Mouse (Mus musculus): ENCODE data around the gene Ino80b. TPM values are rescaled to one million over a fixed set of nuclear protein-coding genes. Genes with fewer than 3 reads are reported as not detected.

Ino80b gene
- total RNA-seq, 4 experiments from 2014 or later, result 24.9 to 32.3 (median 28.0) TPM

DNA sequence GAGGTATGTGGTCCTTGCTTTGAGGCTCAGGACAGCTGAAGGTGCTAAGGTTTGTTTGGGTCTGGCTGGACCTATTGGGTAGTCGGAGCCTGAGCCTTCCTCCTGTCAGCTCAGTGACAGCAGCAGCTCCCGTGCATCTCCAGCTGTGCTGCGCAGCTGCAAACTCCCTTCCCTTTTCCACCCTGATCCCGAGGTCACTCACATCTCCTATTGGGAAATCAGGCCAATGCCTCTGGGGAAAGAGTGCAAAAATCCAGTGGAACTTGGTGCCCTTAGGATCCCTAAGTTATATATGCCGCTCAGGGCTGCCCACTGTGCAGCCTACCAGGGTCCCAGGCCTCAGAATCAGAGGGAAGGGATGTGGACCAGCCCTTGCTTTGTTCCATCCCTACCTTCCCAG is 41.7 kb downstream of the Ino80b start:
- no peak for DNase-seq

DNA sequence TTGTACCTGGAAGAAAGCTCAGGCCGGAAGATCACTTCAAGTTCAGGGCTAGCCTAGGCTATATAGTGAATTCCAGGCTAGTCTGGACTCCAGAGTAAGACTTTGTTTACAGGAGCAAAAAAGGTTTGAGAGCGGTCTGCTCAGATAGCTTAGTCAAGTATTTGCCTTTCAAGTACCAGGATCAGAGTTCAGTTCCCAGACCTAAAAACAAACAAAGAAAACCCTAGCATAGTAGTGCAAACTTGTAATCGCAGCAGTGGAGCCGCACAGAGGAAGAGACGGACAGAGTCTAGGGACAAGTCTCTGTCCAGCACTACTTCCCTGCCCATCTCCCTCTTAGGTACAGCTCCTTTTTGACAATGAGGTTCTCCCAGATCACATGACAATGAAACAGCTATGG is 45.0 kb downstream of the Ino80b start:
- DNase-seq, result no peak

DNA sequence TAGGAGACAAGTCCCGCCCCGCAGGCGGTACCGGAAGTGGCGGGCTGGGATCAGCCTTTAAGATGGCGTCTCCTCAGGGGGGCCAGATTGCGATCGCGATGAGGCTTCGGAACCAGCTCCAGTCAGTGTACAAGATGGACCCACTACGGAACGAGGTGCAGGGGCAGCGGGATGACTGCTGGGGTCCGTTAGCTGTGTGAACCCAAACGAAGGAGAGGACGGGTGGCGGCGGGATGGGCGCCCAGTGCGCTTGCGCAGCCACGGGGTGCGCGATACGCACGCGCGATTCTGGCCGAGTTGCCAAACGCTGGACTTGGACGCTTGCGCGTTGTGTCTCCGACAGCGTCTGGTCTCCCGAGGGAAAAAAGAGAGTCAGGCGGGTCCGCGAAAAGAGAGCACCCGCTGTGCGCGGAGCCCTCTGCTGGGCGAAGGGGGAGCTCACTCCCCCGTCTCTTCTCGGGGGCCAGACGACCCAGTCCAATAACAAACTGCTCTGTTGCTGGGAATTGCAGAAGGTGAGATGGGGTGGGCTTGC is 46.8 kb downstream of the Ino80b start:
- DNase-seq, result peak; percentile 98

DNA sequence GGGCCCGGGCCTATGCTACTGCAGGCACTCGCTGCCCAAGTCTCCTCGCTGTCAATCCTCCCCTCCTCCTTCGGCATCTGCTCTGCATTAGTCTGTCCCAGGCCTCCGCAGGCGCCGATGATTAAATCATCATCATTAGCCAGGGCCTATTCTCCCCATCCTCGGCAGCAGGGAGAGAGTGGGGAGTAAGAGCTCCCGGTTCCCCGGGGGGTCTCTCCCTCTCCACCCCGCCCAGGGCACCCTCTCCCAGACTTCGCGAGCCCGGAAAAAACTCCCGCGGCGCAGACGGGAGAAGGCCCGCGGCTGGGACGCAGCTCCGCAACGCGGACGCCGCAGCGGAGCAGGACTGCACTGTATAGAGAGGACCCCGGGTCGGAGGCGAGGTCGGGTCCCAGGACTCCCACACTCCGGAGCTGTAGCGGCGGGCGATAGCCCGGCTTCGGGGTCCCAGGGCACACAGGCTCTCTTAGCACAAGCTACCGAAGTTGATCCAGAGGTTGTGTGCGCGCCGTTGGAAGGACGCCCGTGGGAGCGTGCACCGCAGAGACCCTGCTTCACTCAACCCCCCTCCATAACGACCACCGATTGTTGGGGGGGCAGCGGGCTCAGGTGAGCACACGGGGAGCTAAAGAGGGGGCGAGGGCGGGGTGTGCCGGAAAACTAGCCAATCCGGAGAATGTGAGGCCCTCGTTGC is 47.5 kb downstream of the Ino80b start, which contains the start of gene Pcgf1:
TSS of gene Pcgf1 (plus strand) at position 240 of the 694 bp plus-strand sequence.
- peak; percentile 50 for DNase-seq

DNA sequence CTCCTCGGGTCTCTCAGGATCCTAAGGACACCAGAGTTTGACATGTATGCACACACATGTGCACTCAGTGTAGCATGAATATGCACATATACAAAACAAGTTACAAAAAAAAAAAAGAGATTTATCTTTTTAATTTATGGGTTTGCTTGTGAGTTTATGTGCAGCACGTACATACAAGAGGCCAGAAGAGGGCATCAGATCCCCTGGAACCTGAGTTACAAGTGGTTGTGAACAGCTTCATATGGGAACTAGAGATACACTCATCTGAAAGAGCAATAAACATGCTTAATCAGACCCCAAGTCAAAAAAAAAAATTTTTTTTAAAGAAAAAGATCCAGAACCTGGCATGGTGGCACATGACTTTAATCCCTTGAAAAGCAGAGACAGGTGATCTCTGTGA is 50.3 kb downstream of the Ino80b start:
- no peak for DNase-seq

Small RNA genes within 50 kb of the gene (microRNA-seq; reads per million reads assigned to microRNA genes)
- 0 reads per million in 2 experiments for gene Mir3470a

Other genes with a start within 250 kb of the Ino80b start
- gene Sema4f, start 185.7 kb downstream of the Ino80b start, total RNA-seq (2022), result 1 to 10 TPM in 3 of 4 experiments, under 1 TPM in 1; 0.96 to 2.5 (median 1.4) TPM
- gene M1ap, start 178.5 kb downstream of the Ino80b start, total RNA-seq (2022), result not detected
- gene Dok1, start 92.0 kb downstream of the Ino80b start, total RNA-seq (2022), result 10 to 100 TPM; 12.7 to 13.8 (median 13.4) TPM
- 1 to 10 TPM; 2.2 to 4.8 (median 4.1) TPM for gene Loxl3, start 91.3 kb downstream of the Ino80b start, total RNA-seq (2022)
- 100 to 1,000 TPM; 184 to 207 (median 192) TPM for gene Aup1, start 70.9 kb downstream of the Ino80b start, total RNA-seq (2022)
- 10 to 100 TPM; 50.7 to 69.4 (median 61.0) TPM for gene Htra2, start 70.2 kb downstream of the Ino80b start, total RNA-seq (2022)
- gene Dqx1, start 67.6 kb downstream of the Ino80b start, total RNA-seq (2022), result 1 to 10 TPM; 2.6 to 6.3 (median 4.1) TPM
- gene Tlx2, start 55.1 kb downstream of the Ino80b start, total RNA-seq (2022), result 10 to 100 TPM in 3 of 4 experiments, 1 to 10 TPM in 1; 7.9 to 19.1 (median 13.3) TPM
- 10 to 100 TPM; 50.4 to 79.1 (median 66.0) TPM for gene Pcgf1, start 47.6 kb downstream of the Ino80b start, total RNA-seq (2022)
- 10 to 100 TPM; 16.7 to 24.9 (median 19.6) TPM for gene Lbx2, start 39.1 kb downstream of the Ino80b start, total RNA-seq (2022)
- gene Ccdc142, start 23.8 kb downstream of the Ino80b start, total RNA-seq (2022), result 10 to 100 TPM in 2 of 4 experiments, 1 to 10 TPM in 2; 5.3 to 14.2 (median 9.7) TPM
- 10 to 100 TPM in 2 of 4 experiments, 1 to 10 TPM in 2; 5.9 to 14.3 (median 10.1) TPM for gene Gm42688, start 23.8 kb downstream of the Ino80b start, total RNA-seq (2022)
- 100 to 1,000 TPM in 1 of 4 experiments, 10 to 100 TPM in 3; 81.6 to 113 (median 89.5) TPM for gene Mrpl53, start 16.4 kb downstream of the Ino80b start, total RNA-seq (2022)
- 10 to 100 TPM; 45.9 to 91.9 (median 62.8) TPM for gene Mogs, start 9.9 kb downstream of the Ino80b start, total RNA-seq (2022)
- gene Wbp1, start 3.9 kb downstream of the Ino80b start, total RNA-seq (2022), result 100 to 1,000 TPM; 100 to 106 (median 105) TPM
- gene Rtkn, start 10.0 kb upstream of the Ino80b start, total RNA-seq (2022), result 10 to 100 TPM; 16.4 to 34.0 (median 19.9) TPM
- 1 to 10 TPM; 3.2 to 6.3 (median 5.3) TPM for gene Wdr54, start 31.0 kb upstream of the Ino80b start, total RNA-seq (2022)
- 1 to 10 TPM; 1.2 to 2.6 (median 1.9) TPM for gene 1700003E16Rik, start 31.0 kb upstream of the Ino80b start, total RNA-seq (2022)
- gene Dctn1, start 40.5 kb upstream of the Ino80b start, total RNA-seq (2022), result 100 to 1,000 TPM; 145 to 192 (median 162) TPM
- gene Slc4a5, start 94.4 kb upstream of the Ino80b start, total RNA-seq (2022), result under 1 TPM; 0.05 to 0.09 (median 0.08) TPM
- 10 to 100 TPM; 14.4 to 19.3 (median 17.6) TPM for gene Mthfd2, start 200.5 kb upstream of the Ino80b start, total RNA-seq (2022)
- gene Mob1a, start 200.6 kb upstream of the Ino80b start, total RNA-seq (2022), result 10 to 100 TPM; 66.9 to 77.3 (median 71.4) TPM
- gene Bola3, start 223.7 kb upstream of the Ino80b start, total RNA-seq (2022), result 100 to 1,000 TPM in 3 of 4 experiments, 10 to 100 TPM in 1; 94.1 to 174 (median 137) TPM